Comparison of ENCODE assay signal across 8 mouse cellular contexts in the genomic region with DNA sequence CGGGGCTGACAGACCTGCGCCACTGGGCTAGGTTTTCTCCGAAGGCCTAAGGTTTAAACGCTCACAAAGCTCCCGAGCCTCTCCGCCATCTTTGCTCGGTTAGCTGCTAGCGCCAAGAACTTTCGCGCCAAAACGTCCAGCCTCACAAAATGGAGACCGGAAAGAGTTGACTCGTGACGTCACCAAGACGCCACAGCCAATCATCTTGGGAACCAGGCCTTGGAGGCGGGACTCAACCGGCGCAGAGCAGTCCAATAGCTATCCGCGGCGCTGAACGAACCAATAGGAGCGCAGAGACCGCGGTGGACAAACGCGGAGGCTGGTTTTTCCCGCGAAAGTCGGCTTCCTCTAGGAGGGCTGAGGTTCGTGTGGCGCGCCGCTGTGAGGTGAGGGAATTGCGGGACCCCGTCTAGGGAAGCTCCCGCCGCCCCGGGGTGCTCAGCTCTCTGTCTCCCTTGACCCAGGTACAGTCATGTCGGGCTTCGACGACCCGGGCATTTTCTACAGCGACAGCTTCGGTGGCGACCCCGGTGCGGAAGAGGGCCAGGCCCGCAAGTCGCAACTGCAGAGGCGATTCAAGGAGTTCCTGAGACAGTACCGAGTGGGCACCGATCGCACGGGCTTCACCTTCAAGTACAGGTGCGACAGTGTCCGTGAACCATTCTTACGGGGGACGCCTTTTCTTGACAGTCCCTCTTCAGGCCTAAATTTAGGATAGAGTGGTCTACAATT. TPM values are rescaled to one million over a fixed set of nuclear protein-coding genes. Genes with fewer than 3 reads are reported as not detected.
DNase-seq lines count a peak whose midpoint lies in the region; ATAC-seq lines count a peak whose summit lies in the region.

Gene Mcm5, plus strand, starts transcription at position 334 of the 732 bp plus-strand sequence.

- H3K36me3 ChIP-seq in hindbrain, embryonic 14.5 days (replicated peaks; ENCODE audit: control insufficient read depth, insufficient read depth), result peaks cover 19% of the 10 kb centered on the region; the same call in 1 of the 2 replicates

- DNase-seq in R1 (ENCODE audit: low read depth, low spot score), result peak; percentile 99
- DNase-seq in cerebellum, postnatal 25 days, result peak; percentile 99
- DNase-seq in frontal cortex, postnatal 25 days (ENCODE audit: low spot score in 2 of 2), result peak; percentile 99
- peak; percentile 100 for DNase-seq in hindbrain, embryonic 14.5 days (ENCODE audit: low spot score)
- DNase-seq in layer of hippocampus, postnatal 36 days, result peak; percentile 99
- peak; percentile 100 for DNase-seq in lung, postnatal 36 days
- peak; percentile 100 for DNase-seq in retina, postnatal 1 day
- peak; percentile 94 to 99 for DNase-seq in urinary bladder, adult 18-20 months (ENCODE audit: low spot score in 2 of 2)

- peak; percentile 99 for ATAC-seq in hindbrain, embryonic 14.5 days (ENCODE audit: low FRiP score)

- H3K9ac ChIP-seq in hindbrain, embryonic 14.5 days, result peak within 1 kb of the TSS; percentile 58

- no peaks in the 10 kb centered on the region for H3K9me3 ChIP-seq in hindbrain, embryonic 14.5 days (ENCODE audit: control insufficient read depth, low read length)

- H3K27me3 ChIP-seq in hindbrain, embryonic 14.5 days (ENCODE audit: control insufficient read depth, insufficient read depth, low read length), result no peaks in the 10 kb centered on the region

- peaks cover 14% of the 10 kb centered on the region; the same call in 1 of the 2 replicates for H3K4me1 ChIP-seq in hindbrain, embryonic 14.5 days (replicated peaks; ENCODE audit: control insufficient read depth, insufficient read depth, low read length)

- H3K4me3 ChIP-seq in hindbrain, embryonic 14.5 days (replicated peaks; ENCODE audit: low read length), result peak within 1 kb of the TSS; percentile 74

- peak within 1 kb of the TSS; percentile 87 for H3K4me2 ChIP-seq in hindbrain, embryonic 14.5 days (replicated peaks)

- WGBS in hindbrain, embryonic 14.5 days, result under 1% methylated on average over 59 of the region's 59 CpGs

- peak within 1 kb of the TSS; percentile 40 for H3K27ac ChIP-seq in hindbrain, embryonic 14.5 days

RNA-seq across cellular contexts. Expression of gene Mcm5, which starts in this region (rescaled TPM):
- 27.0 and 33.3 TPM in 2 replicates for polyA plus RNA-seq in hindbrain, embryonic 14.5 days (2014; fragmentation: Nextera tagmentation; extraction: Ambion mirVana)
- 1 to 10 TPM; 6.0 TPM for total RNA-seq in layer of hippocampus, postnatal 36 days (2021)

Comparison
In these comparisons a context has a peak if more than half of its experiments do, and no peak if none do; other contexts are left out.
1. Peak in every context shown above with its lines: DNase-seq, ATAC-seq, H3K4me3 ChIP-seq and H3K27ac ChIP-seq.